Mouse (Mus musculus) stomach, embryonic 15.5 days (tissue): ENCODE measurements around the gene Rab11fip3. TPM values are rescaled to one million over a fixed set of nuclear protein-coding genes. Genes with fewer than 3 reads are reported as not detected.

Experiments
- ATAC-seq: fragments of 200-750 bp; cut with Nextera tagmentation; 2 replicates; pipeline ENCODE4 v1.8.0; 2017; ENCODE audit warnings: low read depth, moderate number of reproducible peaks, moderate TSS enrichment; ENCODE audit not compliant: insufficient read depth, low FRiP score
- H3K27ac ChIP-seq: fragments of 300-500 bp; sonication (generic); 2 replicates; pipeline ENCODE4 v1.5.1; 2015; ENCODE audit warnings: mild to moderate bottlenecking, inconsistent platforms
- H3K27me3 ChIP-seq: fragments of 300-500 bp; sonication (generic); replicated peaks from 2 replicates; pipeline ENCODE4 v1.6.1; 2015; ENCODE audit warnings: inconsistent platforms
- H3K36me3 ChIP-seq: fragments of 300-500 bp; sonication (generic); 2 replicates; pipeline ENCODE4 v1.6.1; 2015; ENCODE audit warnings: inconsistent platforms
- H3K4me1 ChIP-seq: fragments of 300-500 bp; sonication (generic); 2 replicates; pipeline ENCODE4 v1.6.1; 2015; ENCODE audit warnings: inconsistent platforms
- H3K4me2 ChIP-seq: fragments of 300-500 bp; sonication (generic); 2 replicates; pipeline ENCODE4 v1.6.1; 2015; ENCODE audit warnings: mild to moderate bottlenecking, inconsistent platforms
- H3K4me3 ChIP-seq: fragments of 300-500 bp; sonication (generic); replicated peaks from 2 replicates; pipeline ENCODE4 v1.5.1; 2015; ENCODE audit warnings: inconsistent platforms
- H3K9ac ChIP-seq: fragments of 300-500 bp; sonication (generic); 2 replicates; pipeline ENCODE4 v1.6.1; 2015; ENCODE audit warnings: inconsistent platforms
- H3K9me3 ChIP-seq: fragments of 300-500 bp; sonication (generic); 2 replicates; pipeline ENCODE4 v1.6.1; 2016; ENCODE audit warnings: inconsistent platforms
- WGBS: fragments of 180-500 bp; shearing (Covaris S2); methylation state at CpG from one replicate; pipeline ENCODE4 v1.1.7; 2015; 5-methylcytosine and 5-hydroxymethylcytosine counted together
- polyA plus RNA-seq: library from polyadenylated mRNA; unstranded; fragments of >200 nt; fragmentation: Nextera tagmentation; extraction: Ambion mirVana; gene quantifications from 2 replicates; pipeline ENCODE4 v1.2.1, GENCODE M21; 2015

Rab11fip3 gene
- polyA plus RNA-seq, 1 experiment from 2014 or later, result 11.9 TPM

DNA sequence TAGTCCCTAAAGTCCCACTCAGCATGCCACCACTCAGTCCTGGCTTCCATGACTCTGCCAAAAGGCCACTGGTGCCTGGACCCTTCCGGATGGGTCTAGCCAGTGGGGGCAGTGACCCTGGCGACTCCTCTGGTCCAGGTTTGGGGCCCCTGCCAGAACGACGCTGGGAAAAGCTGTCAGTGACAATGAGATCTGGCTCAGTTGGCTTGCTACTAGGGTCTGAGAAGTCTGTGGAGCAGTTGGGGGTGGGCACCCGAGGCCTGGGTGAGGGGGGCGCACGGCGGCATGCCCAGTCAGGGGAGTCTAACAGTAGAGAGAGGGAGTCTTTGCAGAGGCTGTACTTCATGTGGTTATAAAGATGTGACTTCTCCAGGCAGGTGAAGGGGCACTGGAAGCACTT lies 121.3 kb downstream of the Rab11fip3 start:
- peaks cover 12% of the 10 kb centered on the region for H3K4me1 ChIP-seq
- H3K9ac ChIP-seq, result no peak overlapping the region
- H3K36me3 ChIP-seq, result no peaks in the 10 kb centered on the region
- no peak overlapping the region for H3K4me2 ChIP-seq
- H3K9me3 ChIP-seq, result no peaks in the 10 kb centered on the region
- no peak overlapping the region for H3K27ac ChIP-seq
- H3K27me3 ChIP-seq, result peaks cover 31% of the 10 kb centered on the region
- 82% methylated on average over 8 of the region's 8 CpGs for WGBS
- no peak for ATAC-seq
- no peak overlapping the region for H3K4me3 ChIP-seq

- H3K27me3 ChIP-seq, result peaks cover 26% of the 10 kb centered on the region
- H3K9ac ChIP-seq, result no peak overlapping the region
- H3K27ac ChIP-seq, result no peak overlapping the region
- H3K9me3 ChIP-seq, result no peaks in the 10 kb centered on the region
- peaks cover 12% of the 10 kb centered on the region for H3K4me1 ChIP-seq
- no peak overlapping the region for H3K4me3 ChIP-seq
- H3K4me2 ChIP-seq, result no peak overlapping the region
- 89% methylated on average over 4 of the region's 4 CpGs for WGBS
- H3K36me3 ChIP-seq, result no peaks in the 10 kb centered on the region
- no peak for ATAC-seq
Observed at GRCm38 (mm10) chr17:25947576-25947975, 121.8 kb downstream of the Rab11fip3 start.

- Histone ChIP-seq H3K4me2 (no peak overlapping the region), H3K27ac (no peak overlapping the region), H3K36me3 (no peaks in the 10 kb centered on the region), H3K27me3 (peaks cover 19% of the 10 kb centered on the region), H3K4me1 (peaks cover 13% of the 10 kb centered on the region), H3K9me3 (no peaks in the 10 kb centered on the region), H3K4me3 (no peak overlapping the region), H3K9ac (no peak overlapping the region)
- WGBS, result 82% methylated on average over 8 of the region's 8 CpGs
- no peak for ATAC-seq
Observed at GRCm38 (mm10) chr17:25946891-25947290, 122.5 kb downstream of the Rab11fip3 start.

DNA sequence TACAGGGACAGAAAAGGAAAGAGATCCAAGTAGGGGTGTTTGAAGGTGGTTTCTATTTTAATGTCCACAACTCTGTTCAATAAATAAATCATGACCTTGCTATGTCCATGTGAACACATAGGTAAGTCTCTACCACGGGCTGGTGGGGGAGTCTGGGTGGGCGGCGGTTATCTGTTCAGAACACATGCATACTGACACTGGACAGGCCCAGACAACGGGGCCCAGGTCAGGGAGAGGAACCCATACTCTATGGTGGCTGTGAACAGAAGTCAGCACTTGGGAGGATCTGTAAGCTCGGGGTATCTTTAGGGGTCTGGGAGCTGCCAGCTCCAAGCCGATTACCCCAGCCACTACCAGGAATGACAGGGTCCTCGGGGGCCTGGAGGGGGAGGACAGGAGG lies 123.0 kb downstream of the Rab11fip3 start:
- Histone ChIP-seq H3K36me3 (no peaks in the 10 kb centered on the region), H3K4me3 (no peak overlapping the region), H3K9me3 (no peaks in the 10 kb centered on the region), H3K4me1 (peaks cover 9% of the 10 kb centered on the region; the same call in 1 of the 2 replicates), H3K4me2 (no peak overlapping the region), H3K27me3 (peaks cover 14% of the 10 kb centered on the region), H3K9ac (no peak overlapping the region), H3K27ac (no peak overlapping the region)
- 65% methylated on average over 7 of the region's 7 CpGs for WGBS
- ATAC-seq, result no peak

GRCm38 (mm10) chr17:25945517-25946155 lies 123.7 kb downstream of the Rab11fip3 start:
- WGBS, result 72% methylated on average over 9 of the region's 9 CpGs
- no peak overlapping the region for H3K4me2 ChIP-seq

DNA sequence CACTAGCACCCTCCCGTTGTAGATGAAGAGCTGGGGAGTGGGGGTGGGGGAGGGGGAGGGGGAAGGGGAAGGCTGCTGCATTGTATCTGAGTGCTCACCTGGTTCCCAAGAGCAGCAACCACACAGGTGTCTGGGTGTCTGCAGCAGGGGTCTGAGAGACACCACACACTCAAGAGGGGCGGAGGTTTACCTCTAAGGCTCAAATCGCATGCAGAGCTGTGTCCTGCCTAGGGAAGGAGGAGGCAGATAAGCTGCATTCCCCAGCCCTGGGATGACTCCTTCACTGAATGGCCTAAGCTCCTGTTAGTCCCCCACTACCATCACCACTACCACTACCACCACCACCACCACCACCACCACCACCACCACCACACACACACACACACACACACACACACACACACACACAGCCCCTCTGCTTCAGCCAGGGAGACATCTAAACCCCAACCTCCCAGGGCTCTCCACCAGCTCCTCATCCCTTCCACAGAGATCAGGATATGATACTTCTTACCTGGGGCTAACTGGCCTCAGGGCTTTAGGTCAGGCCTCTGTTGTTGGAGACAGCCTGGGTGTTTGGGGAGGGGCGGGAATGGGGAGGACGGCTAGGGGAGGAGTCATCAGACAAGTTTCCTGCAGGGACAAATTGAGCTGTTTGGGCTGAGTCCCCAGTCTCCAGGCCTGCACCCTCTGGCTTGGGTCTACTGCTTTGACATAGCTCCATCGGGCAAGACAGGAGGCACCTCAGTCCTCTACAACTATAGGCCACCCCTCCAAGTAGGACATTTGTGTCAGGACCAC lies 124.8 kb downstream of the Rab11fip3 start, which contains the start of the genes Pigq and Nhlrc4:
Pigq (minus strand) TSS at position 571 of the 798 bp plus-strand sequence.
Nhlrc4 (minus strand) TSS at position 596 of the 798 bp plus-strand sequence.
- no peak within 1 kb of the TSS for H3K27ac ChIP-seq
- WGBS, result 51% methylated on average over 6 of the region's 6 CpGs
- H3K4me1 ChIP-seq, result peaks cover 14% of the 10 kb centered on the region
- no peak within 1 kb of the TSS for H3K9ac ChIP-seq
- no peaks in the 10 kb centered on the region for H3K9me3 ChIP-seq
- H3K4me3 ChIP-seq, result no peak within 1 kb of the TSS
- H3K36me3 ChIP-seq, result no peaks in the 10 kb centered on the region
- H3K4me2 ChIP-seq, result no peak within 1 kb of the TSS
- peak; percentile 59; the same call in 1 of the 2 replicates for ATAC-seq
- no peaks in the 10 kb centered on the region for H3K27me3 ChIP-seq

More at GRCm38 (mm10) chr17:25945517-25946155, 123.7 kb downstream of the Rab11fip3 start:
- Histone ChIP-seq H3K4me3 (no peak overlapping the region), H3K4me1 (peaks cover 11% of the 10 kb centered on the region), H3K36me3 (no peaks in the 10 kb centered on the region), H3K9ac (no peak overlapping the region), H3K9me3 (no peaks in the 10 kb centered on the region), H3K27ac (no peak overlapping the region), H3K27me3 (peaks cover 7% of the 10 kb centered on the region; the same call in 1 of the 2 replicates)
- no peak for ATAC-seq

DNA sequence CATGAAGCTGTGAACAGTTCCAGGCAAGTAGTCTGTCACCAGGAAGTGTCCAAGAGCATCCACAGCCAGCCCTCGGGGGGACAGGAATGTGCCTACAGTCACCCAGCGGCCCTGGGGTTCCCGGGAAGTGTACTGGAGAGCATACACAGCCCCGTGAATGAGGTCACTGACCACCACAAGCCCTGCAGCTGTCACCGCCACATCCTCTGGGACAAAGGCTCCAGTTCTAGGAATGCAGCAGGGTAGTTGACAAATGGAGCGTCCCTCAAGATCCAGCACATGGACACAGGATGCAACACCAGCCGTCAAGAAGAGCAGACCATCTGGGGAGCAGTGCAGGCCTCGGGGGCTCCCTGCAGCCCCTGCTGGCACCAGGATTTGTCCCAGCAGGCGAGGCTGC lies 125.6 kb downstream of the Rab11fip3 start:
- no peaks in the 10 kb centered on the region for H3K36me3 ChIP-seq
- H3K4me2 ChIP-seq, result no peak overlapping the region
- no peaks in the 10 kb centered on the region for H3K9me3 ChIP-seq
- H3K27ac ChIP-seq, result no peak overlapping the region
- no peak overlapping the region for H3K4me3 ChIP-seq
- no peak for ATAC-seq
- H3K27me3 ChIP-seq, result no peaks in the 10 kb centered on the region
- peaks cover 14% of the 10 kb centered on the region for H3K4me1 ChIP-seq
- no peak overlapping the region for H3K9ac ChIP-seq
- 69% methylated on average over 9 of the region's 9 CpGs for WGBS

- H3K9me3 ChIP-seq, result no peaks in the 10 kb centered on the region
- no peaks in the 10 kb centered on the region for H3K36me3 ChIP-seq
- H3K9ac ChIP-seq, result no peak overlapping the region
- H3K4me2 ChIP-seq, result no peak overlapping the region
- no peak overlapping the region for H3K4me3 ChIP-seq
- whole genome bisulfite sequencing, result 74% methylated on average over 3 of the region's 3 CpGs
- ATAC-seq, result no peak
- H3K27ac ChIP-seq, result no peak overlapping the region
- H3K27me3 ChIP-seq, result no peaks in the 10 kb centered on the region
- peaks cover 14% of the 10 kb centered on the region for H3K4me1 ChIP-seq
Observed at GRCm38 (mm10) chr17:25943221-25943620, 126.1 kb downstream of the Rab11fip3 start.

DNA sequence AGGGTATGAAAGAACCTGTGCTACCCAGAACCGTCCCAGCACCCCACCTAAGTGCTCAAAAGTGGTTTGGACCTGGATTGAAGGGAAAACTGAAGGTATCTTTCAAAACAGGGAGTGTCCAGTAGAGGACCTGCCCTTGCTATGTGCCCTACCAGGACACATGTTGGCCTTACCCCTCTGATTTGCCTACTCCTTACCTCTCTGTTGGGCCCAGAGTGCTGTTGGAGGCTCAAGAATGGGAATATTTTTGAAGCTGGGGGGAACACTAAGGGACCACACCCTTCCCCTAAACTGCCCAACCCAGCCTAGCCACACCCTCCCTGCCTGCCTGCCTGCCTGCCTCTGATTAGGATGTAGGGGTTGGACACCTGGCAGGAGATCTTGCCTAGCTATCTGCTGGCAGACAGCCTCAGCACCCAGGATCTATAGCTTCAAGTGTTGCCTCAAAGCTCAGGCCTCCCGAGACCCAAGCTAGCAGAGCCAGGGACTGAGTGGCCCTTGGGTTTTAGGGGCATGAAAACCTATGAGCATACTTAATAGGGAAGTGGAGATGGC lies 126.7 kb downstream of the Rab11fip3 start:
- WGBS, result 82% methylated on average over 2 of the region's 2 CpGs
- Histone ChIP-seq H3K27ac (no peak overlapping the region), H3K4me1 (peaks cover 14% of the 10 kb centered on the region), H3K4me2 (peak overlapping the region; percentile 65; the same call in 1 of the 2 replicates), H3K9me3 (no peaks in the 10 kb centered on the region), H3K4me3 (peak overlapping the region; percentile 69), H3K36me3 (no peaks in the 10 kb centered on the region), H3K9ac (no peak overlapping the region), H3K27me3 (no peaks in the 10 kb centered on the region)
- ATAC-seq, result peak; percentile 83

DNA sequence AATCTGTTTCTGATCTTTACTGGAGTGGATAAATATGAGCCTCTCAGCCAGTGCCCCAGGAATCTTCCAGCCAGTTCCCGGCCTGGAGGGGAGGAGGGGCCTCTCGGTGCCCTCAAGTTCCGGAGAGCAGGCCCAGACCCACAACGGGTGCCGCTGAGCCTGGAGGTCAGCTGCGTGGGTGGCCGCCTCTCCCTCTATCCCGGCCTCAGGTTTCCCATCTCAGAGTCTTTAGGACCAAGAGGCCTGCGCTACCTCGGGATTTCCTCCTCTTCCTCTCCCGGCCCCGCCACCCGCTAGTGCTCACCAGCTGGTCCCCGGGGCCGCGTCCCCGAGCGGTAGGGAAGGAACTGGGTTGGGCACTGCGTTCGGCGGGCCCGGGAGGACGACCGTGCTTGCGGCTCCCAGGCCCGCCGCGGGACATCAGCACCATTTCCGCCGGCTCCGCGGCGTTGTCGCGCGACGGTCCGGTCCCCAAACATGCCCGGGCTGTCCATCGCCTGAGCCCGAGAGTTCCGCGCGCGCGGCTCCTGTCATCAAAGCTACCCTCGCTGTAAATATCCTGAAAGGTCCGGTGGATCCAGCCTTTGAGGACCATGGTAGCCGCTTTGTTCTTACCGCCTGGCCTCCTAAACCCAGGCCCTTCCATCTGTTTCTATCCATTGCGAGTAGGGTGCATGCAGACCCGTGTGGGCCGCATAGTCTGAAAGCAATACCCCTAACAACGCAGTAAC lies 127.7 kb downstream of the Rab11fip3 start:
- no peaks in the 10 kb centered on the region for H3K27me3 ChIP-seq
- no peaks in the 10 kb centered on the region for H3K9me3 ChIP-seq
- H3K4me1 ChIP-seq, result peaks cover 14% of the 10 kb centered on the region
- WGBS, result 2% methylated on average over 52 of the region's 54 CpGs
- peak overlapping the region; percentile 65 for H3K4me2 ChIP-seq
- ATAC-seq, result peak; percentile 29; the same call in 1 of the 2 replicates
- H3K4me3 ChIP-seq, result peak overlapping the region; percentile 69
- H3K27ac ChIP-seq, result peak overlapping the region; percentile 78
- H3K9ac ChIP-seq, result peak overlapping the region; percentile 69
- peaks cover 10% of the 10 kb centered on the region for H3K36me3 ChIP-seq
